Mouse (Mus musculus) cerebellum, adult 11-12 months (tissue): ENCODE results near the gene Trim9.

Experiments used
- DNase-seq: peaks from one replicate; pipeline ENCODE4 v3.0.0; 2022

Trim9 gene

DNA sequence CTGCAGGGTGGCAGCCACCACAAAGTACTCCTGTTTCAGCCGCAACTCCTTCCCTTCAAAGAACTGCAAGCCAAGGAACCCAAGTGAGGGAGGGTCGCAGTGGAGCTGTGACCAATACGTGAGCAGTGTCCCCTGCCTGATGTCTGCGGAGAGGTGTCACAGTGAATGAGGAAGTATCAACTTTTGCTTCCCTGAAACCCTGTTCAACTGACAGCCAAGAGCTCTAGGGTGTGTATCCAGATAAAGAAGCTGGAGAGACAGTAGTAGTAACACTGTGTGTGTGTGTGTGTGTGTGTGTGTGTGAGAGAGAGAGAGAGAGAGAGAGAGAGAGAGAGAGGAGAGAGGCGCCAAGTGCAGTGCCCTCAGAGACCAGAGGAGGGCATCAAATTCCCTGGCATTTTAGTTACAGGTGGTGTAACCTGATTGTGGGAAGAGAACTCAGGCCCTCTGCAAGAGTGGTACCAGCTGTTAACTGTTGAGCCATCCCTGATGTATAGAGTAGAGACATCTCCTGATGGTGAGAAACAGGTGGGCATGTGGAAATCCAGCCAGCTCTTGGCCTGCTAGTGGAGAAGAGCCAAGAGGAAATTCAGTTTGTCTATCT is 145.4 kb downstream of the Trim9 start:
- no peak for DNase-seq

DNA sequence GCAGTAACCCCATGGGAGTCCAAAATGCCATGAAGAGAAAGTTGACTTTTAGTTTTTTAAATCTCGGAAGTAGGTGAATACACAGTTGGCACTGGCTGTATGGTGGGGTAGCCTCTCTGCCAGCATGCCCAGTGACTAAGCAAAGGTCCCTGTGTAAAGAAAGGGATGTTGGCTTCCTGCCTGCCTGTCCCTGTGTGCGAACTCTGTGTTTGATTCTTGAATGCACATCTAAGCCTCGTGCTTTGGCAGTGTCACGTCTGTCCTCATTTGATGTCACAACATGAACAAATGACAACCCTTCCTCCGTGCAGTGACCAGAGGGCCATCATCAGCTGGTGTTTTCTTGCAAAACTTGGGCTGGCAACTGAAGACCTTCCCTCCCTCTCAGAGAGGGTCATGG is 151.1 kb downstream of the Trim9 start:
- no peak for DNase-seq

DNA sequence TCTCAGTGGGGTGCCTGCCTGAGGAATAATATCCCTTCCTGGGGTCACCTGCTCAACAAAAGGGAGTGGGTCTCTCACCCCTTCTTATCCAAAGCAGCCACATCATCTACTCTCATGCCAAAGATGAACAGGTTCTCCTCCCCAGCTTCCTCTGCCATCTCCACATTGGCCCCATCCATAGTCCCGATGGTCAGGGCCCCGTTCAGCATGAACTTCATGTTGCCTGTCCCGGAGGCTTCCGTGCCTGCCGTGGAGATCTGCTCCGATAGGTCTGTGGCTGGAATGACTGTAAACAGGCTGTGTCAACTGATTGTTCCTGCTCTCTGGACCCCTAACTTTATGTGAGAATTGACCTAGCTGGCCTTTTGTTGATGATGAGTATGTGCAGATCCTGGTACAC is 152.0 kb downstream of the Trim9 start:
- DNase-seq: no peak
